Mouse (Mus musculus) hindbrain, embryonic 10.5 days (tissue): ENCODE results near the gene Usp50. TPM values are rescaled to one million over a fixed set of nuclear protein-coding genes. Genes with fewer than 3 reads are reported as not detected.

Source experiments
- DNase-seq: peaks from one replicate; pipeline ENCODE4 v3.0.0-alpha.2; 2017; ENCODE audit warnings: low spot score
- H3K27ac ChIP-seq: fragments of 300-500 bp; sonication (generic); 2 replicates; pipeline ENCODE4 v1.5.1; 2016; ENCODE audit warnings: mild to moderate bottlenecking, moderate library complexity
- H3K27me3 ChIP-seq: fragments of 300-500 bp; sonication (generic); 2 replicates; pipeline ENCODE4 v1.6.1; 2016; ENCODE audit warnings: mild to moderate bottlenecking; ENCODE audit not compliant: poor library complexity, insufficient read depth, severe bottlenecking
- H3K36me3 ChIP-seq: fragments of 300-500 bp; sonication (generic); 2 replicates; pipeline ENCODE4 v1.6.1; 2016; ENCODE audit warnings: mild to moderate bottlenecking, moderate library complexity
- H3K4me1 ChIP-seq: fragments of 300-500 bp; sonication (generic); replicated peaks from 2 replicates; pipeline ENCODE4 v1.6.1; 2016; ENCODE audit warnings: mild to moderate bottlenecking
- H3K4me3 ChIP-seq: fragments of 300-500 bp; sonication (generic); 2 replicates; pipeline ENCODE4 v1.5.1; 2016; ENCODE audit warnings: mild to moderate bottlenecking, moderate library complexity
- H3K9me3 ChIP-seq: fragments of 300-500 bp; sonication (generic); 2 replicates; pipeline ENCODE4 v1.6.1; 2016; ENCODE audit warnings: mild to moderate bottlenecking, moderate library complexity
- WGBS: fragments of 180-500 bp; shearing (Covaris S2); methylation state at CpG from one replicate; pipeline ENCODE4 v1.1.7; 2016; 5-methylcytosine and 5-hydroxymethylcytosine counted together
- polyA plus RNA-seq: library from polyadenylated mRNA; unstranded; fragments of >200 nt; fragmentation: Nextera tagmentation; extraction: Ambion mirVana; gene quantifications from 2 replicates; pipeline ENCODE4 v1.2.1, GENCODE M21; 2016

Gene Usp50
- 2.1 and 2.6 TPM in 2 replicates for polyA plus RNA-seq

- Histone ChIP-seq H3K4me1 (0 out of 2 replicates have a peak, but pooled peaks cover 2% of the 10 kb centered on the region), H3K27me3 (no peaks in the 10 kb centered on the region), H3K27ac (no peak within 1 kb of the TSS), H3K9me3 (no peaks in the 10 kb centered on the region), H3K36me3 (no peaks in the 10 kb centered on the region), H3K4me3 (no peak within 1 kb of the TSS)
- 70% methylated on average over 4 of the region's 4 CpGs for WGBS
- no peak for DNase-seq
Observed at GRCm38 (mm10) chr2:126783370-126783769, at the start of gene Usp50. Gene Usp50, minus strand, starts transcription at chr2:126783470.

DNA sequence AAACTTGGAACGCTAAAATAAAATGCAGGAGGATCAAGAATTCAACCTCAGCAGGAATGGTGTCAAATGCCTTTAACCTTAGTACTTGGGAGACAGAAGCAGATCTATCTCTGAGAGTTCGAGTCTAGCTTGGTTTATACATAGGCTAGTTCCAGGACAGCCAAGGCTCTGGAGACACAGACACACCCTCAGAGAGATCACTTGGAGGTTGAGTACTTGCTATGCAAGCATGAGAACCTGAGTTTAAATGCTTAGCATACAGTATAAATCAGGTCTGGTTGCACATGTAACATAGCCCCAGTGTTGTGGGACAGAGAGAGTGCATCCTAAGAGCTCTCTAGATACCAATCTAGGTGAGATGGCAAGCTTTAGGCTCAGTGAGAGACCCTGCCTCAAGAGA lies 34.1 kb upstream of the Usp50 start:
- WGBS: 91% methylated on average over 2 of the region's 2 CpGs

DNA sequence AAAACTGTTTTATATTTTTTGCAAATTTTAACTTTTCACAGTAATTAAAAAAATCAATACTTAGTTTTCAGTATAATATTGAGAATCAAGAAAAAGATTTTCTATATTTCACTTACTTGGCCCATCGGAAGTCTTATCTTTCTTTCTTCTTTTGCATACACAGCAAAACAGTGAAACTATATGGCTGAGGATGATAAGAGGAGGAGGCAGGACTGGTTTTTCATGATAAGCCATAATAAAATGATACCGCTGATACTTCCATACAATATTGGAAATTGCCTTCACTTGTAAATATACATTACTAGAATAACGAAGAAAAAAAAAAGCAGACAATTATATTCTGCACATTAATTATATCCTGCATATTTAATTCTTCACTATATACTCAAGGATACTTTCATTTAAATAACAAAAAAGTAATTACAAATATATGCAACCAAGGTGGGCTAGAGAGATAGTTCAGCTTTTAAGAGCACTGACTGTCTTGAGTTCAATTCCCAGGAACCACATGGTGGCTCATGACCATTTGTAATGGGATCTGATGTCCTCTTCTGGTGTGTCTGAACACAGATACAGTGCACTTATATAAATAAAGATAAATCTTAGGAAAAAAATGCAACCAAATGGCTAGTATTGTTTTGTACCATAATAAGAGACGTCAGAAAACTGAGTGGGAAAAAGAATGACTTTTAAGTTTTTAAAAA lies 33.5 kb upstream of the Usp50 start:
- WGBS: 93% methylated on average over 4 of the region's 4 CpGs
- Histone ChIP-seq H3K36me3 (peaks cover 78% of the 10 kb centered on the region), H3K27me3 (no peaks in the 10 kb centered on the region), H3K4me3 (no peak overlapping the region), H3K27ac (no peak overlapping the region), H3K9me3 (no peaks in the 10 kb centered on the region), H3K4me1 (no peaks in the 10 kb centered on the region)
- no peak for DNase-seq

More for the DNA sequence above, 34.1 kb upstream of the Usp50 start:
- no peak overlapping the region for H3K4me3 ChIP-seq
- no peaks in the 10 kb centered on the region for H3K27me3 ChIP-seq
- H3K9me3 ChIP-seq: no peaks in the 10 kb centered on the region
- H3K36me3 ChIP-seq: peaks cover 75% of the 10 kb centered on the region
- no peaks in the 10 kb centered on the region for H3K4me1 ChIP-seq
- DNase-seq: no peak
- no peak overlapping the region for H3K27ac ChIP-seq

- 50% methylated on average over 1 of the region's 1 CpGs for WGBS
- Histone ChIP-seq H3K36me3 (peaks cover 83% of the 10 kb centered on the region), H3K27ac (no peak overlapping the region), H3K9me3 (no peaks in the 10 kb centered on the region), H3K27me3 (no peaks in the 10 kb centered on the region), H3K4me1 (no peaks in the 10 kb centered on the region), H3K4me3 (no peak overlapping the region)
- no peak for DNase-seq
Observed at GRCm38 (mm10) chr2:126815822-126816221, 32.6 kb upstream of the Usp50 start.

DNA sequence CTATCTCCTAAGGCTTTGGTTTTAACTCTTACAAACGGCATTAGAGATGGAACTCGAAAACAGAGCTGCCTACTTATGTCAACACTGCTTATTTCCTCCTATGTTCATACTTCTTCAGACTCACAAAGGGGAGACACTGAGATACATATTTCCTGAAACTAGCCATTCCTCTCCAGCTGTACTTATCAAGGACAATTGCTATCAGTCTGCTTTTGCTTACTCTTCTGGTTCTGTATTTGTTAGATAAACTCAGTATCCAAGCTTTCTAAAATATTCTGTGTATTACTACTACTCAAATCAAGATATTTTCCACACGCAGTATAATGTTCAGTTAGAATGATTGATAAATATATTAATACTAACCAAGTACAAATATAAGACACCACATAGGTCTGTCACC lies 18.7 kb upstream of the Usp50 start:
- H3K36me3 ChIP-seq: peaks cover 91% of the 10 kb centered on the region
- no peak for DNase-seq
- 88% methylated on average over 3 of the region's 3 CpGs for WGBS
- H3K9me3 ChIP-seq: no peaks in the 10 kb centered on the region
- H3K4me1 ChIP-seq: no peaks in the 10 kb centered on the region
- no peaks in the 10 kb centered on the region for H3K27me3 ChIP-seq
- no peak overlapping the region for H3K4me3 ChIP-seq
- H3K27ac ChIP-seq: no peak overlapping the region

- no peak for DNase-seq
- no peak overlapping the region for H3K4me3 ChIP-seq
- H3K4me1 ChIP-seq: no peaks in the 10 kb centered on the region
- peaks cover 92% of the 10 kb centered on the region for H3K36me3 ChIP-seq
- no peak overlapping the region for H3K27ac ChIP-seq
- H3K27me3 ChIP-seq: no peaks in the 10 kb centered on the region
- 88% methylated on average over 5 of the region's 5 CpGs for WGBS
- no peaks in the 10 kb centered on the region for H3K9me3 ChIP-seq
Observed at GRCm38 (mm10) chr2:126798455-126798854, 15.2 kb upstream of the Usp50 start.

- Histone ChIP-seq H3K4me3 (no peak overlapping the region), H3K4me1 (no peaks in the 10 kb centered on the region), H3K9me3 (no peaks in the 10 kb centered on the region), H3K36me3 (peaks cover 97% of the 10 kb centered on the region), H3K27ac (no peak overlapping the region), H3K27me3 (no peaks in the 10 kb centered on the region)
- WGBS: 90% methylated on average over 3 of the region's 3 CpGs
- no peak for DNase-seq
Observed at GRCm38 (mm10) chr2:126795708-126796107, 12.4 kb upstream of the Usp50 start.

DNA sequence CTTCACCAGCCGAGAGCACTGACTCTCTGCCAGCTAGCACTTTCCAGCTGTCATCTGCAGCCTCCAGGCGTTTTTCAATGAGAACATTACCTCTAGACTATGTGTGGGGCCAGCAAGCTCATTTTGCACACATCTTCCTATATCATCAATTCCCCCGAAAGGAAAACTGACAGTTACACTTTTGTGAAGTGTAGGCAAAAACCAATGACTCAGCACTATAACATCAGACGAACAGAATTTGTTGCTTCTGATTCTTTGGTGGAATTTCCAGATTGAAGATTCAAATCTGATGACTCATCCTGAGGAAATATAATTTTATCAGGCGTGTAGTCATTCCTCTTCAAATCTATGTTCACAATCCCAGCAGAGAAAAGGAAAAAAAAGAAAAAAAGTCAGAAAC lies 9.3 kb upstream of the Usp50 start:
- Histone ChIP-seq H3K36me3 (peaks cover 80% of the 10 kb centered on the region), H3K27me3 (no peaks in the 10 kb centered on the region), H3K4me1 (no peaks in the 10 kb centered on the region), H3K4me3 (no peak overlapping the region), H3K9me3 (no peaks in the 10 kb centered on the region), H3K27ac (no peak overlapping the region)
- no peak for DNase-seq
- 84% methylated on average over 5 of the region's 5 CpGs for WGBS

DNA sequence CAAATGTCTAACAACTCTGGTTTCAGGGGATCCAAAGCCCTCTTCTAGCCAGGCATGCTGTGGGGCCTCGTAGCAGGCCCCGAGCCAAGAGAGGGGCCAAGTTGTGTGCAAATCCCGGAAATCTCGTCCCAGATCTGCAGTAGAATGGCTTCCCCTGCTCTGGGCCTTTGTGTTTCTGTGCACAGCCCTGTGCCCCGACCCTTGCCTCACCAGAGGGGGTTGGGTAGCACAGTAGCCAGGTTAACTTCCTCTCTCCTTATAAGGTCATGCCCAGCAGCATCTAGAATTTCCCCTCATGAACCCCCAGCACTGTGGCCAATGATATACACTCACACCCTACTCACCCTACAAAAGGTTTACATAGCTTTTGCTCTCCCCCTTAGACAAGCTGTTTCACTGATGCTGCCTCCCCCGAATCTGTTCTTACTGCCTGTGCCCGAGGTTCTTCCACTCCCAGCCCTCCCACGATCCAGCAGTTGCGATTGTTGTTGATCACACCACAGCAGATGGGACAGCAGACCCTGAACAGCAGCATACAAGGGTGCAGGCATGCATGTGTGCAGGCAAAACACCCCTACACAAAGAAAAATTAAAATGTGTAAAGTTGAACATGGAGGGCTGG lies 4.6 kb upstream of the Usp50 start:
- no peaks in the 10 kb centered on the region for H3K27me3 ChIP-seq
- H3K9me3 ChIP-seq: no peaks in the 10 kb centered on the region
- H3K27ac ChIP-seq: no peak overlapping the region
- 50% methylated on average over 9 of the region's 9 CpGs for WGBS
- DNase-seq: no peak
- H3K4me1 ChIP-seq: 0 out of 2 replicates have a peak, but pooled peaks cover 1% of the 10 kb centered on the region
- H3K36me3 ChIP-seq: peaks cover 34% of the 10 kb centered on the region
- no peak overlapping the region for H3K4me3 ChIP-seq

DNA sequence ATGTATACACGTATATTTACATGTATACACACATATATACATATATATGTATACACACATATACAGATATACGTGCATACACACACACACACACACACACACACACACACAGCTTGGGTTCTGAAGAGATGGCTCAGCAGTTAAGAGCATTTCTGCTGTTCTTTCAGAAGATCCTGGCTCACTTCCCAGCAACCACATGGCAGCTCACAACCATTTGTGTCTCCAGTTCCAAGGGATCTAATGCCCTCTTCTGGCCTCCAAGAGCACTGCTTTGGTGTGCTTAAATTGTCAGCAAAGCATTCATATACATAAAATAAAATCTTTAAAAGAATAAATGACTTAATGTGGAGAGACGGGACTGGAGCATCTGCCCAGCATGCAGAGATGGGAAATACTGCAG lies 837 bp downstream of the Usp50 start:
- 82% methylated on average over 3 of the region's 3 CpGs for WGBS
- no peak overlapping the region for H3K4me3 ChIP-seq
- no peak for DNase-seq
- H3K36me3 ChIP-seq: no peaks in the 10 kb centered on the region
- H3K4me1 ChIP-seq: 0 out of 2 replicates have a peak, but pooled peaks cover 2% of the 10 kb centered on the region
- no peaks in the 10 kb centered on the region for H3K27me3 ChIP-seq
- no peak overlapping the region for H3K27ac ChIP-seq
- no peaks in the 10 kb centered on the region for H3K9me3 ChIP-seq

- DNase-seq: no peak
- Histone ChIP-seq H3K27ac (no peak overlapping the region), H3K4me3 (no peak overlapping the region), H3K4me1 (0 out of 2 replicates have a peak, but pooled peaks cover 2% of the 10 kb centered on the region), H3K36me3 (no peaks in the 10 kb centered on the region), H3K9me3 (no peaks in the 10 kb centered on the region), H3K27me3 (no peaks in the 10 kb centered on the region)
- WGBS: 83% methylated on average over 1 of the region's 1 CpGs
Observed at GRCm38 (mm10) chr2:126781478-126781877, 1.8 kb downstream of the Usp50 start.

- 87% methylated on average over 10 of the region's 10 CpGs for WGBS
- H3K36me3 ChIP-seq: no peaks in the 10 kb centered on the region
- H3K4me1 ChIP-seq: 0 out of 2 replicates have a peak, but pooled peaks cover 2% of the 10 kb centered on the region
Observed at GRCm38 (mm10) chr2:126780286-126780685, 3.0 kb downstream of the Usp50 start.

DNA sequence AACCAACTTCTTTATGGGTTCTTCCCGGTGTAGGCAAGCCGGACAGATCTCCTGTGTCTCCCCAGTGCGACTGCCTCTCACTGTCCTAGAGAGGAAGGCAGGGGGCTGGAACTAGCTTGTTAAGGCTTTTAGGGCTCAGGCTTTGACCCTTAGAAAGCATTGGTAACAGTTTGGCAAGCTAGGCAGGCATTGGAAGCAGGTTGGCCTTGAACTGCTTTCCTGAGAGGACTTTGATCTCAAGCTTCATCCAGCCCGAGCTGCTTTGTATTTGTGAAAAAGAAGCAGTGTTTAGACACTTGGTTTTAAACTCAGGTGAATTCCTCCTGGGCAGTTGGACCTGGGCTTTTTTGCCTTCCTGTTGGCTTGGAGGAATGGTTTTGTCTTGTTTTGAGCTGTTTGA lies 4.5 kb downstream of the Usp50 start:
- Histone ChIP-seq H3K4me3 (no peak overlapping the region), H3K9me3 (no peaks in the 10 kb centered on the region), H3K4me1 (peaks cover 2% of the 10 kb centered on the region; the same call in 1 of the 2 replicates), H3K27ac (no peak overlapping the region), H3K36me3 (no peaks in the 10 kb centered on the region), H3K27me3 (no peaks in the 10 kb centered on the region)
- DNase-seq: no peak
- WGBS: 86% methylated on average over 4 of the region's 4 CpGs

More at GRCm38 (mm10) chr2:126780286-126780685, 3.0 kb downstream of the Usp50 start:
- Histone ChIP-seq H3K27ac (no peak overlapping the region), H3K9me3 (no peaks in the 10 kb centered on the region), H3K4me3 (no peak overlapping the region), H3K27me3 (no peaks in the 10 kb centered on the region)
- no peak for DNase-seq
